Mouse (Mus musculus): ENCODE results near the gene Rgs11. TPM values are rescaled to one million over a fixed set of nuclear protein-coding genes. Genes with fewer than 3 reads are reported as not detected.
A peak's percentile ranks its signal among the peaks of the same experiment; 100 is the strongest.

The Rgs11 gene
- total and polyA plus RNA-seq, 3 experiments, result 14.7 to 37.9 (median 34.9) TPM

DNA sequence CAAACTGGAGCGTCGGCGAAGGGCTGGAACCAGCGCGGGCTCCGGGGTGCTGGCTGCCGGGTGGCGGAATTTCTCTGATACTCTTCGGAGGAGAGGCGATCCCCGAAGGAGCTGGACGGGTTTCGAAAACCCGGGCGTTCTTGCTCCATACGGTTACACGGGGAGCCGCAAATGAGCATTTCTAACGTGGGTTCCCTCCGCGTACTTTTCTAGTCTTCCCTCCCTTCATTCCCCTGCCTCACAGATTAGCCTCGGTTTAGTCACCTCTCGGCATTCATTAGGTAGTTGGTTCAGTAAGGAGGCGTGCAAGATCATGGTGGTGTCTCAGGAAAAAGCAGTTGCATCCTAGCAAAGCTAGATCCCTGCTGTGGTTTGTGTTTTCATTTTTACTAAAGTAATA is 50.6 kb downstream of the Rgs11 start:
- peaks cover 21% of the 10 kb centered on the region; the same call in 1 of the 2 replicates for H3K4me1 ChIP-seq (ENCODE audit: insufficient read depth, low read depth, low read length)
- DNase-seq (ENCODE audit: low spot score) (no peak), ATAC-seq (ENCODE audit: extremely low read depth, insufficient number of reproducible peaks, low FRiP score, poor library complexity, severe bottlenecking) (no peak)
- TF ChIP-seq GATA1 (IDR thresholded peaks at IDR 0.05; ENCODE audit: borderline replicate concordance, low read length), result no peak
- TF ChIP-seq CTCF (IDR thresholded peaks at IDR 0.05; ENCODE audit: low read depth, low read length), result no peak
- TF ChIP-seq TAL1 (conservative IDR thresholded peaks at IDR 0.05; ENCODE audit: low read depth, low read length), result no peak
- no peak for TF ChIP-seq GATA2 (IDR thresholded peaks at IDR 0.05; ENCODE audit: borderline replicate concordance, low read depth, low read length)
- TF ChIP-seq POLR2AphosphoS5 (IDR thresholded peaks at IDR 0.05; ENCODE audit: insufficient replicate concordance, low read depth, low read length), result no peak
- peak overlapping the region; percentile 94 for H3K4me3 ChIP-seq (ENCODE audit: low read depth, low read length)
- H3K36me3 ChIP-seq (replicated peaks), result peaks cover 33% of the 10 kb centered on the region
- H3K9me3 ChIP-seq (replicated peaks), result no peaks in the 10 kb centered on the region
- no peaks in the 10 kb centered on the region for H3K27me3 ChIP-seq (ENCODE audit: insufficient read depth, low read length)

DNA sequence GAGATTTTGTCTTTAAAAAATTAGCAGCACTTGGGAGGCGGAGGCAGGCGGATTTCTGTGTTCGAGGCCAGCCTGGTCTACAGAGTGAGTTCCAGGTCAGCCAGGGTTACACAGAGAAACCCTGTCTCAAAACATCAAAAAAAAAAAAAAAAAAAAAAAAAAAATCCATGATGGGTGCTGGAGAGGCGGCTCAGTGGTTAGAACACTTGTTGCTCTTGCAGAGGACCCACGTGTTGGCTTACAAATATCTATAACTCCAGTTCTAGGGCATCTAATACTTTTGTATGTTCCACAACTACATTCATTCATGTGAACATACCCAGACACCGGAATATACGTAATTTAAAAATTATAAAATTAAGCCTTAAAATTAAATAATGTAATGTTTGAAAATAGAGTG is 52.6 kb downstream of the Rgs11 start:
- TF ChIP-seq GATA2 (IDR thresholded peaks at IDR 0.05; ENCODE audit: borderline replicate concordance, low read depth, low read length) (no peak), CTCF (IDR thresholded peaks at IDR 0.05; ENCODE audit: low read depth, low read length) (no peak)
- ATAC-seq (ENCODE audit: extremely low read depth, insufficient number of reproducible peaks, low FRiP score, poor library complexity, severe bottlenecking) (no peak), DNase-seq (ENCODE audit: low spot score) (no peak)
- H3K27me3 ChIP-seq (ENCODE audit: insufficient read depth, low read length), result no peaks in the 10 kb centered on the region
- H3K4me3 ChIP-seq (ENCODE audit: low read depth, low read length), result no peak overlapping the region
- H3K9me3 ChIP-seq (replicated peaks), result no peaks in the 10 kb centered on the region
- H3K36me3 ChIP-seq (replicated peaks), result peaks cover 48% of the 10 kb centered on the region
- peaks cover 25% of the 10 kb centered on the region; the same call in 1 of the 2 replicates for H3K4me1 ChIP-seq (ENCODE audit: insufficient read depth, low read depth, low read length)

Other genes starting within 250 kb of the Rgs11 start
- 14.6 and 17.3 TPM in 2 replicates for gene Capn15, start 217.2 kb upstream of the Rgs11 start, total RNA-seq (2014; fragmentation: Nextera tagmentation)
- 2.8 and 3.2 TPM in 2 replicates for gene Capn15, start 217.2 kb upstream of the Rgs11 start, total RNA-seq (2017)
- gene Capn15, start 217.2 kb upstream of the Rgs11 start, polyA plus RNA-seq (2012), result 41.6 and 47.8 TPM in 2 replicates
- 9.9 and 13.9 TPM in 2 replicates for gene Rab11fip3, start 133.4 kb upstream of the Rgs11 start, total RNA-seq (2014; fragmentation: Nextera tagmentation)
- gene Rab11fip3, start 133.4 kb upstream of the Rgs11 start, total RNA-seq (2017), result 2.8 and 3.0 TPM in 2 replicates
- 9.3 and 11.2 TPM in 2 replicates for gene Rab11fip3, start 133.4 kb upstream of the Rgs11 start, polyA plus RNA-seq (2012)
- 6.4 and 19.1 TPM in 2 replicates for gene Decr2, start 112.6 kb upstream of the Rgs11 start, total RNA-seq (2014; fragmentation: Nextera tagmentation)
- 7.6 and 8.8 TPM in 2 replicates for gene Decr2, start 112.6 kb upstream of the Rgs11 start, total RNA-seq (2017)
- 0.18 and 0.34 TPM in 2 replicates for gene Decr2, start 112.6 kb upstream of the Rgs11 start, polyA plus RNA-seq (2012)
- gene Nme4, start 107.3 kb upstream of the Rgs11 start, total RNA-seq (2014; fragmentation: Nextera tagmentation), result 23.3 and 25.2 TPM in 2 replicates
- gene Nme4, start 107.3 kb upstream of the Rgs11 start, total RNA-seq (2017), result 48.5 and 68.1 TPM in 2 replicates
- gene Nme4, start 107.3 kb upstream of the Rgs11 start, polyA plus RNA-seq (2012), result 118 and 139 TPM in 2 replicates
- gene Tmem8, start 89.7 kb upstream of the Rgs11 start, total RNA-seq (2014; fragmentation: Nextera tagmentation), result 2.3 and 3.0 TPM in 2 replicates
- 6.4 and 7.8 TPM in 2 replicates for gene Tmem8, start 89.7 kb upstream of the Rgs11 start, total RNA-seq (2017)
- 3.4 and 3.5 TPM in 2 replicates for gene Tmem8, start 89.7 kb upstream of the Rgs11 start, polyA plus RNA-seq (2012)
- gene Mrpl28, start 79.5 kb upstream of the Rgs11 start, total RNA-seq (2014; fragmentation: Nextera tagmentation), result 25.6 and 40.2 TPM in 2 replicates
- 55.7 and 77.6 TPM in 2 replicates for gene Mrpl28, start 79.5 kb upstream of the Rgs11 start, total RNA-seq (2017)
- gene Mrpl28, start 79.5 kb upstream of the Rgs11 start, polyA plus RNA-seq (2012), result 326 and 332 TPM in 2 replicates
- gene Axin1, start 64.3 kb upstream of the Rgs11 start, total RNA-seq (2014; fragmentation: Nextera tagmentation), result 60.4 and 87.3 TPM in 2 replicates
- 84.9 and 96.7 TPM in 2 replicates for gene Axin1, start 64.3 kb upstream of the Rgs11 start, total RNA-seq (2017)
- 43.4 and 45.5 TPM in 2 replicates for gene Axin1, start 64.3 kb upstream of the Rgs11 start, polyA plus RNA-seq (2012)
- gene Pdia2, start 3.9 kb upstream of the Rgs11 start, total RNA-seq (2014; fragmentation: Nextera tagmentation), result 1.6 and 2.0 TPM in 2 replicates
- gene Pdia2, start 3.9 kb upstream of the Rgs11 start, total RNA-seq (2017), result 0.11 and 1.0 TPM in 2 replicates
- gene Pdia2, start 3.9 kb upstream of the Rgs11 start, polyA plus RNA-seq (2012), result 0.65 and 0.74 TPM in 2 replicates
- 4.4 and 6.2 TPM in 2 replicates for gene Arhgdig, start 4.8 kb downstream of the Rgs11 start, total RNA-seq (2014; fragmentation: Nextera tagmentation)
- 5.2 and 5.7 TPM in 2 replicates for gene Arhgdig, start 4.8 kb downstream of the Rgs11 start, total RNA-seq (2017)
- gene Arhgdig, start 4.8 kb downstream of the Rgs11 start, polyA plus RNA-seq (2012), result 17.6 and 21.5 TPM in 2 replicates
- 5.5 and 7.0 TPM in 2 replicates for gene Fam234a, start 41.3 kb downstream of the Rgs11 start, total RNA-seq (2014; fragmentation: Nextera tagmentation)
- 3.0 and 3.2 TPM in 2 replicates for gene Fam234a, start 41.3 kb downstream of the Rgs11 start, total RNA-seq (2017)
- 2.9 and 4.2 TPM in 2 replicates for gene Fam234a, start 41.3 kb downstream of the Rgs11 start, polyA plus RNA-seq (2012)
- gene Luc7l, start 49.9 kb downstream of the Rgs11 start, total RNA-seq (2014; fragmentation: Nextera tagmentation), result 85.2 and 96.8 TPM in 2 replicates
- 85.3 and 85.9 TPM in 2 replicates for gene Luc7l, start 49.9 kb downstream of the Rgs11 start, total RNA-seq (2017)
- 40.9 and 45.0 TPM in 2 replicates for gene Luc7l, start 49.9 kb downstream of the Rgs11 start, polyA plus RNA-seq (2012)
- gene Neurl1b, start 211.9 kb downstream of the Rgs11 start, total RNA-seq (2014; fragmentation: Nextera tagmentation), result not detected in 2 replicates
- under 0.01 TPM in 2 replicates for gene Neurl1b, start 211.9 kb downstream of the Rgs11 start, total RNA-seq (2017)
- not detected in 2 replicates for gene Neurl1b, start 211.9 kb downstream of the Rgs11 start, polyA plus RNA-seq (2012)